Mouse (Mus musculus): ENCODE measurements around the gene Gm7029.

DNA sequence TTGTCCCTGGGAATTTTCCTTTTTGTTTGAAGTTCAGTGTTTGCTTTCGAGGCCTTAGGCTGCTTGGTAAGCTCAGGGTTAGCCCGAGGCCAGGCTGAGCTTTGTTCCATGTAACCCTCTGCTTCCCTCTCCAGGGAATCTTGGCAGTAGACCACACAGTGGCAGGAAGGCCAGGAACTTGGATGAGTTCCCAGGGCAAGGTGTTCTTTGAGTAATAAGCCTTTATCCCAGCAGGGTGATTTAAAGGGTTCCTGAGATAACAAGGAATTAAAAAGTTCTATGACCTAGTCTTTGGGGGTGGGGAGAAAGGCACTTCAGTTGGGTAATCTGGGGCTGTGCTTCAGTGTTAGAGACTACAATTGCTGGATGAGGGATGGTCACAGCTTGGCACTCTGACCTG lies 44.7 kb upstream of the Gm7029 start:
- TF ChIP-seq ZKSCAN1 (IDR thresholded peaks at IDR 0.05; ENCODE audit: borderline replicate concordance, low read depth, low read length) (no peak), ETS1 (conservative IDR thresholded peaks at IDR 0.05; ENCODE audit: low read depth, low read length) (no peak), CTCF (conservative IDR thresholded peaks at IDR 0.05 in 1 of 2, IDR thresholded peaks at IDR 0.05 in 1 of 2; ENCODE audit: low read depth in 2 of 2, low read length in 2 of 2) (no peak), JUND (conservative IDR thresholded peaks at IDR 0.05; ENCODE audit: low read depth, low read length) (no peak), BHLHE40 (IDR thresholded peaks at IDR 0.05; ENCODE audit: low read depth, low read length) (no peak), MAFK (IDR thresholded peaks at IDR 0.05; ENCODE audit: insufficient replicate concordance, low read length) (no peak), MEF2A (IDR thresholded peaks at IDR 0.05; ENCODE audit: borderline replicate concordance, low read depth, low read length) (no peak), POLR2A (IDR thresholded peaks at IDR 0.05; ENCODE audit: low read depth, low read length) (no peak), NRF1 (IDR thresholded peaks at IDR 0.05; ENCODE audit: low read depth, low read length) (no peak)
